Mouse (Mus musculus) hindbrain, embryonic 12.5 days (tissue): ENCODE data around the gene Smim5. TPM values are rescaled to one million over a fixed set of nuclear protein-coding genes. Genes with fewer than 3 reads are reported as not detected.
A peak's percentile ranks its signal among the peaks of the same experiment; 100 is the strongest.
"Not testable (repeated sequence)": the region's sequence is repeated elsewhere in the genome, so short reads cannot be mapped to it uniquely, and the experiment has no call there.

Source experiments
- ATAC-seq: fragments of 200-750 bp; cut with Nextera tagmentation; 2 replicates; pipeline ENCODE4 v1.8.0; 2017; ENCODE audit warnings: moderate TSS enrichment; ENCODE audit not compliant: low FRiP score
- H3K27ac ChIP-seq: fragments of 300-500 bp; sonication (generic); 2 replicates; pipeline ENCODE4 v1.5.1; 2016; ENCODE audit warnings: mild to moderate bottlenecking
- H3K27me3 ChIP-seq: fragments of 300-500 bp; sonication (generic); 2 replicates; pipeline ENCODE4 v1.6.1; 2016; ENCODE audit warnings: mild to moderate bottlenecking
- H3K36me3 ChIP-seq: fragments of 300-500 bp; sonication (generic); 2 replicates; pipeline ENCODE4 v1.6.1; 2016; ENCODE audit warnings: mild to moderate bottlenecking
- H3K4me1 ChIP-seq: fragments of 300-500 bp; sonication (generic); 2 replicates; pipeline ENCODE4 v1.6.1; 2016
- H3K4me2 ChIP-seq: fragments of 300-500 bp; sonication (generic); replicated peaks from 2 replicates; pipeline ENCODE4 v1.6.1; 2016; ENCODE audit warnings: mild to moderate bottlenecking
- H3K4me3 ChIP-seq: fragments of 300-500 bp; sonication (generic); 2 replicates; pipeline ENCODE4 v1.5.1; 2016; ENCODE audit warnings: mild to moderate bottlenecking
- H3K9ac ChIP-seq: fragments of 300-500 bp; sonication (generic); 2 replicates; pipeline ENCODE4 v1.6.1; 2016; ENCODE audit warnings: mild to moderate bottlenecking, moderate library complexity
- H3K9me3 ChIP-seq: fragments of 300-500 bp; sonication (generic); replicated peaks from 2 replicates; pipeline ENCODE4 v1.6.1; 2016; ENCODE audit warnings: mild to moderate bottlenecking
- WGBS: fragments of 180-500 bp; shearing (Covaris S2); methylation state at CpG from one replicate; pipeline ENCODE4 v1.1.7; 2016; 5-methylcytosine and 5-hydroxymethylcytosine counted together
- polyA plus RNA-seq: library from polyadenylated mRNA; unstranded; fragments of >200 nt; fragmentation: Nextera tagmentation; extraction: Ambion mirVana; gene quantifications from 2 replicates; pipeline ENCODE4 v1.2.1, GENCODE M21; 2016

Gene Smim5
- 2.3 and 4.2 TPM in 2 replicates for polyA plus RNA-seq

GRCm38 (mm10) chr11:115899486-115900266 lies at the start of gene Smim5:
TSS of gene Smim5 (plus strand) at chr11:115899966.
- Histone ChIP-seq H3K4me2 (no peak within 1 kb of the TSS), H3K9me3 (no peaks in the 10 kb centered on the region), H3K4me1 (peaks cover 34% of the 10 kb centered on the region), H3K4me3 (no peak within 1 kb of the TSS), H3K27ac (peak within 1 kb of the TSS; percentile 44), H3K9ac (no peak within 1 kb of the TSS; the same call in 1 of the 2 replicates), H3K27me3 (no peaks in the 10 kb centered on the region), H3K36me3 (peaks cover 23% of the 10 kb centered on the region)
- WGBS = 27% methylated on average over 16 of the region's 16 CpGs
- no peak; the same call in 1 of the 2 replicates for ATAC-seq

GRCm38 (mm10) chr11:115854674-115855073 lies 45.1 kb upstream of the Smim5 start:
- no peak overlapping the region for H3K9ac ChIP-seq
- H3K4me3 ChIP-seq = no peak overlapping the region
- no peak overlapping the region for H3K27ac ChIP-seq
- ATAC-seq = no peak
- H3K27me3 ChIP-seq = peaks cover 33% of the 10 kb centered on the region
- 80% methylated on average over 6 of the region's 6 CpGs for WGBS
- H3K9me3 ChIP-seq = no peaks in the 10 kb centered on the region
- peaks cover 18% of the 10 kb centered on the region for H3K4me1 ChIP-seq
- no peaks in the 10 kb centered on the region for H3K36me3 ChIP-seq
- H3K4me2 ChIP-seq = no peak overlapping the region

- WGBS = 91% methylated on average over 4 of the region's 4 CpGs
- not testable (repeated sequence) for H3K9me3 ChIP-seq, H3K27ac ChIP-seq, H3K36me3 ChIP-seq, ATAC-seq, H3K4me2 ChIP-seq, H3K9ac ChIP-seq, H3K4me3 ChIP-seq
- H3K4me1 ChIP-seq = peaks cover 20% of the 10 kb centered on the region
- H3K27me3 ChIP-seq = peaks cover 58% of the 10 kb centered on the region
Observed at GRCm38 (mm10) chr11:115857146-115857545, 42.6 kb upstream of the Smim5 start.

- 35% methylated on average over 13 of the region's 13 CpGs for WGBS
- Histone ChIP-seq H3K4me3 (peak overlapping the region; percentile 37; the same call in 1 of the 2 replicates), H3K27me3 (peaks cover 65% of the 10 kb centered on the region), H3K36me3 (no peaks in the 10 kb centered on the region), H3K9me3 (no peaks in the 10 kb centered on the region), H3K4me1 (peaks cover 20% of the 10 kb centered on the region), H3K27ac (no peak overlapping the region), H3K9ac (no peak overlapping the region), H3K4me2 (0 out of 2 replicates have a peak overlapping the region, but pooled peaks have one; percentile 51)
- ATAC-seq = no peak
Observed at GRCm38 (mm10) chr11:115857936-115858335, 41.8 kb upstream of the Smim5 start.

GRCm38 (mm10) chr11:115858354-115858753 lies 41.4 kb upstream of the Smim5 start, which contains the start of gene Myo15b:
TSS of gene Myo15b (plus strand) at chr11:115858406.
- Histone ChIP-seq H3K9me3 (no peaks in the 10 kb centered on the region), H3K4me3 (peak within 1 kb of the TSS; percentile 37), H3K27me3 (peaks cover 70% of the 10 kb centered on the region), H3K4me2 (peak within 1 kb of the TSS; percentile 51), H3K4me1 (peaks cover 20% of the 10 kb centered on the region), H3K27ac (no peak within 1 kb of the TSS), H3K36me3 (no peaks in the 10 kb centered on the region), H3K9ac (peak within 1 kb of the TSS; percentile 53)
- ATAC-seq = no peak
- WGBS = 8% methylated on average over 27 of the region's 27 CpGs

GRCm38 (mm10) chr11:115859143-115859945 lies 40.4 kb upstream of the Smim5 start:
- Histone ChIP-seq H3K36me3 (no peaks in the 10 kb centered on the region), H3K4me3 (peak overlapping the region; percentile 37), H3K9ac (peak overlapping the region; percentile 53; the same call in 1 of the 2 replicates), H3K4me1 (peaks cover 20% of the 10 kb centered on the region), H3K4me2 (peak overlapping the region; percentile 51), H3K27me3 (peaks cover 70% of the 10 kb centered on the region), H3K27ac (no peak overlapping the region), H3K9me3 (no peaks in the 10 kb centered on the region)
- WGBS = 2% methylated on average over 75 of the region's 75 CpGs
- ATAC-seq = peak; percentile 83; the same call in 1 of the 2 replicates

GRCm38 (mm10) chr11:115863895-115864294 lies 35.9 kb upstream of the Smim5 start:
- Histone ChIP-seq H3K4me2 (no peak overlapping the region), H3K27me3 (peaks cover 45% of the 10 kb centered on the region), H3K4me1 (peaks cover 14% of the 10 kb centered on the region), H3K9me3 (no peaks in the 10 kb centered on the region), H3K9ac (no peak overlapping the region), H3K4me3 (no peak overlapping the region), H3K27ac (no peak overlapping the region), H3K36me3 (no peaks in the 10 kb centered on the region)
- ATAC-seq = no peak
- 89% methylated on average over 8 of the region's 8 CpGs for WGBS

GRCm38 (mm10) chr11:115869393-115869792 lies 30.4 kb upstream of the Smim5 start:
- H3K4me1 ChIP-seq = peaks cover 4% of the 10 kb centered on the region; the same call in 1 of the 2 replicates
- no peaks in the 10 kb centered on the region for H3K36me3 ChIP-seq
- no peaks in the 10 kb centered on the region for H3K27me3 ChIP-seq
- no peak overlapping the region for H3K27ac ChIP-seq
- no peak overlapping the region for H3K9ac ChIP-seq
- no peaks in the 10 kb centered on the region for H3K9me3 ChIP-seq
- H3K4me2 ChIP-seq = no peak overlapping the region
- 91% methylated on average over 8 of the region's 8 CpGs for WGBS
- no peak overlapping the region for H3K4me3 ChIP-seq
- ATAC-seq = no peak

GRCm38 (mm10) chr11:115872437-115872836 lies 27.3 kb upstream of the Smim5 start:
- Histone ChIP-seq H3K4me2 (no peak overlapping the region), H3K27me3 (no peaks in the 10 kb centered on the region), H3K4me3 (no peak overlapping the region), H3K4me1 (0 out of 2 replicates have a peak, but pooled peaks cover 3% of the 10 kb centered on the region), H3K9me3 (no peaks in the 10 kb centered on the region), H3K36me3 (no peaks in the 10 kb centered on the region), H3K9ac (no peak overlapping the region), H3K27ac (no peak overlapping the region)
- no peak for ATAC-seq
- 91% methylated on average over 4 of the region's 4 CpGs for WGBS

GRCm38 (mm10) chr11:115875935-115876334 lies 23.8 kb upstream of the Smim5 start:
- 0 out of 2 replicates have a peak, but pooled peaks cover 3% of the 10 kb centered on the region for H3K4me1 ChIP-seq
- no peaks in the 10 kb centered on the region for H3K36me3 ChIP-seq
- no peak overlapping the region for H3K4me2 ChIP-seq
- whole genome bisulfite sequencing = 95% methylated on average over 3 of the region's 3 CpGs
- no peak overlapping the region for H3K4me3 ChIP-seq
- H3K27me3 ChIP-seq = no peaks in the 10 kb centered on the region
- H3K9ac ChIP-seq = no peak overlapping the region
- H3K27ac ChIP-seq = no peak overlapping the region
- ATAC-seq = no peak
- no peaks in the 10 kb centered on the region for H3K9me3 ChIP-seq

- Histone ChIP-seq H3K4me1 (0 out of 2 replicates have a peak, but pooled peaks cover 3% of the 10 kb centered on the region), H3K4me2 (no peak overlapping the region), H3K27ac (no peak overlapping the region), H3K27me3 (no peaks in the 10 kb centered on the region), H3K4me3 (no peak overlapping the region), H3K9ac (no peak overlapping the region), H3K36me3 (no peaks in the 10 kb centered on the region), H3K9me3 (no peaks in the 10 kb centered on the region)
- WGBS = 81% methylated on average over 5 of the region's 5 CpGs
- ATAC-seq = no peak
Observed at GRCm38 (mm10) chr11:115876438-115876837, 23.3 kb upstream of the Smim5 start.

- H3K4me2 ChIP-seq = no peak overlapping the region
- WGBS = 72% methylated on average over 6 of the region's 6 CpGs
- H3K9ac ChIP-seq = no peak overlapping the region
- H3K36me3 ChIP-seq = no peaks in the 10 kb centered on the region
- H3K4me3 ChIP-seq = no peak overlapping the region
- ATAC-seq = no peak
- H3K4me1 ChIP-seq = 0 out of 2 replicates have a peak, but pooled peaks cover 3% of the 10 kb centered on the region
- 0 out of 2 replicates have a peak, but pooled peaks cover 5% of the 10 kb centered on the region for H3K27me3 ChIP-seq
- H3K27ac ChIP-seq = no peak overlapping the region
- no peaks in the 10 kb centered on the region for H3K9me3 ChIP-seq
Observed at GRCm38 (mm10) chr11:115877174-115877755, 22.5 kb upstream of the Smim5 start.
